Mouse (Mus musculus) brain, embryonic 14.5 days (tissue): ENCODE results near the gene Gm2004. TPM values are rescaled to one million over a fixed set of nuclear protein-coding genes. Genes with fewer than 3 reads are reported as not detected.
"Not testable (repeated sequence)": the region's sequence is repeated elsewhere in the genome, so short reads cannot be mapped to it uniquely, and the experiment has no call there.

Source experiments
- DNase-seq: peaks from one replicate; pipeline ENCODE4 v3.0.0-alpha.2; 2011; ENCODE audit warnings: low read depth
- polyA plus RNA-seq: library from polyadenylated mRNA; depleted of rRNA; stranded (reverse); fragments of >200 nt; gene quantifications from 2 replicates; pipeline ENCODE4 v1.2.3, GENCODE M21; 2012; rRNA removed

The Gm2004 gene
- 0.43 and 0.55 TPM in 2 replicates for polyA plus RNA-seq

GRCm38 (mm10) chr2:176149725-176150124 is at the start of gene Gm2004:
Gm2004 (minus strand) TSS chr2:176149825.
- not testable (repeated sequence) for DNase-seq

Other genes starting within 250 kb of the Gm2004 start
- gene Zfp966, start 218.7 kb downstream of the Gm2004 start, polyA plus RNA-seq, result 3.1 and 4.7 TPM in 2 replicates
- 5.8 and 10.2 TPM in 2 replicates for gene Gm2026, start 184.5 kb downstream of the Gm2004 start, polyA plus RNA-seq
- gene 2210418O10Rik, start 76.7 kb upstream of the Gm2004 start, polyA plus RNA-seq, result 4.3 and 5.5 TPM in 2 replicates
- not detected in 2 replicates for gene Gm11009, start 169.7 kb upstream of the Gm2004 start, polyA plus RNA-seq